Mouse (Mus musculus) liver, adult 2 months (tissue): ENCODE measurements around the gene Bcar3. TPM values are rescaled to one million over a fixed set of nuclear protein-coding genes. Genes with fewer than 3 reads are reported as not detected.
"Not testable (repeated sequence)": the region's sequence is repeated elsewhere in the genome, so short reads cannot be mapped to it uniquely, and the experiment has no call there.

Source experiments
- DNase-seq: peaks from one replicate; pipeline ENCODE4 v3.0.0-alpha.2; 2011; ENCODE audit warnings: low read depth, low spot score; ENCODE audit errors: extremely low read depth
- H3K27ac ChIP-seq: fragments of 200-500 bp; replicated peaks from 2 replicates; pipeline ENCODE4 v1.5.1; 2012; ENCODE audit warnings: low read depth, mild to moderate bottlenecking, control low read depth, inconsistent platforms, low read length; ENCODE audit not compliant: insufficient read depth
- H3K27me3 ChIP-seq: fragments of 200-500 bp; 2 replicates; pipeline ENCODE4 v1.6.1; 2012; ENCODE audit warnings: mild to moderate bottlenecking, moderate library complexity, low read length, inconsistent platforms; ENCODE audit not compliant: control insufficient read depth, insufficient read depth
- H3K36me3 ChIP-seq: fragments of 200-500 bp; 2 replicates; pipeline ENCODE4 v1.6.1; 2012; ENCODE audit warnings: low read length, inconsistent platforms; ENCODE audit not compliant: control insufficient read depth, insufficient read depth
- H3K4me1 ChIP-seq: fragments of 200-500 bp; 2 replicates; pipeline ENCODE4 v1.6.1; 2011; ENCODE audit warnings: low read length; ENCODE audit not compliant: control insufficient read depth, insufficient read depth
- H3K4me3 ChIP-seq: fragments of 200-500 bp; 2 replicates; pipeline ENCODE4 v1.5.1; 2011; ENCODE audit warnings: low read depth, mild to moderate bottlenecking, control low read depth, low read length, moderate library complexity; ENCODE audit not compliant: insufficient read depth
- H3K79me2 ChIP-seq: fragments of 200-500 bp; 2 replicates; pipeline ENCODE4 v1.6.1; 2012; ENCODE audit warnings: inconsistent platforms, mild to moderate bottlenecking, low read length, moderate library complexity; ENCODE audit not compliant: control insufficient read depth, insufficient read depth
- H3K9ac ChIP-seq: fragments of 200-500 bp; 2 replicates; pipeline ENCODE4 v1.6.1; 2012; ENCODE audit warnings: low read depth, mild to moderate bottlenecking, control low read depth, inconsistent platforms, low read length
- CTCF ChIP-seq: fragments of 200-500 bp; IDR thresholded peaks from 2 replicates; pipeline ENCODE4 v1.5.1; 2011; ENCODE audit warnings: low read depth, low read length, control low read depth
- POLR2A ChIP-seq: fragments of 200-500 bp; IDR thresholded peaks from 2 replicates; pipeline ENCODE4 v1.6.1; 2011; ENCODE audit warnings: low read length, control low read depth; ENCODE audit not compliant: insufficient read depth; ENCODE audit errors: extremely low read depth
- WGBS: fragments of 180-500 bp; shearing (Covaris S2); methylation state at CpG from one replicate; pipeline ENCODE4 v1.1.7; 2018; 5-methylcytosine and 5-hydroxymethylcytosine counted together
- polyA plus RNA-seq: library from polyadenylated mRNA; depleted of rRNA; stranded (reverse); fragments of >200 nt; gene quantifications from 2 replicates; pipeline ENCODE4 v1.2.3, GENCODE M21; 2012
- total RNA-seq: library from RNA; depleted of rRNA; stranded (reverse); fragments of >200 nt; gene quantifications from 2 replicates; pipeline ENCODE4 v1.2.3, GENCODE M21; 2014

The Bcar3 gene
- total and polyA plus RNA-seq, 2 experiments: 44.4 to 45.5 TPM

DNA sequence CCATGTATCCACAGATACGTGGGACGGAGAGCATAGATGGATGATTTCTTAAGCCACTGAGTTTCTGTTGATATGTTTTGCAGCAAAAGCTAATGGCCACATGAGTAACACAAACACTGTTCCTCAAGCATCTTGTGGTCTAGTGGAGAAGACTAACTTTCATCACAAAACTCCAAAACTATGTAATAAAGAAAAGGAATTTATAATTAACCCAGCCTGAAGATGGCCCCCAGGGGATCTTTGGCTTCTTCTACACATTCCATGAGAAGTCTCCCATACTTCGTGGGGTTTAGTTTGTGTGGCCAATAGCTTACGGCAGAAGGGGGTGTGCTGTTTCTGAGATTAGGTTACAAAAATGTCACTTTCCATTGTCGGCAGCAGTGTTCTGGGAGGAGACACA, 92.5 kb downstream of the Bcar3 start:
- TF ChIP-seq CTCF (no peak), POLR2A (no peak)
- H3K4me3 ChIP-seq: no peak overlapping the region
- no peaks in the 10 kb centered on the region for H3K36me3 ChIP-seq
- H3K27me3 ChIP-seq: no peaks in the 10 kb centered on the region
- H3K27ac ChIP-seq: no peak overlapping the region
- H3K9ac ChIP-seq: no peak overlapping the region
- DNase-seq: no peak
- no peaks in the 10 kb centered on the region for H3K4me1 ChIP-seq
- WGBS: 94% methylated on average over 5 of the region's 5 CpGs
- H3K79me2 ChIP-seq: no peaks in the 10 kb centered on the region

- no peak overlapping the region for H3K9ac ChIP-seq
- WGBS: 80% methylated on average over 3 of the region's 3 CpGs
- H3K27ac ChIP-seq: no peak overlapping the region
- no peak for DNase-seq
- H3K4me1 ChIP-seq: no peaks in the 10 kb centered on the region
- no peaks in the 10 kb centered on the region for H3K79me2 ChIP-seq
- TF ChIP-seq POLR2A: no peak
- no peak for TF ChIP-seq CTCF
- H3K4me3 ChIP-seq: no peak overlapping the region
- H3K27me3 ChIP-seq: no peaks in the 10 kb centered on the region
- H3K36me3 ChIP-seq: no peaks in the 10 kb centered on the region
Observed at GRCm38 (mm10) chr3:122387771-122388170, 93.8 kb downstream of the Bcar3 start.

DNA sequence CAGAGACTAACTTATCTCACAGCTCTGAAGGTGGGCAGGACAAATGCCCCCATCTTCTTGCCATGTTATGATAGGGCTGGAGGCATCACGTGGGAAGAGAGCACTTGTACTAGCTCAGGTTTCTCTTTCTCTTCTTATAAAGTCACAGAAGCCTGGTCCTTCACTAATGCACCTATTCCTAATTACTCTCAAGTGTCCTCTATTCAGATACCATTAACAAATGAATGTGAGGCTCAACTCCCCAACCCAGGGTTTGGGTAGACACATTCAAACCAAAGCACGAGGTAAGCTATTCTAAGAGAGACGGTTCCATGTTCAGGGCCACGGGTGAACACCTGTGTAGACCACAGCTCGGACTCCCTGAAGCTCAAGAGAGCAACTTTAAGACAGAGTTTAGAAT, 96.0 kb downstream of the Bcar3 start:
- H3K9ac ChIP-seq: no peak overlapping the region
- no peak overlapping the region for H3K27ac ChIP-seq
- no peaks in the 10 kb centered on the region for H3K36me3 ChIP-seq
- no peak for DNase-seq
- H3K4me3 ChIP-seq: no peak overlapping the region
- no peaks in the 10 kb centered on the region for H3K79me2 ChIP-seq
- WGBS: 89% methylated on average over 5 of the region's 5 CpGs
- H3K27me3 ChIP-seq: no peaks in the 10 kb centered on the region
- no peaks in the 10 kb centered on the region for H3K4me1 ChIP-seq
- TF ChIP-seq CTCF (no peak), POLR2A (no peak)

DNA sequence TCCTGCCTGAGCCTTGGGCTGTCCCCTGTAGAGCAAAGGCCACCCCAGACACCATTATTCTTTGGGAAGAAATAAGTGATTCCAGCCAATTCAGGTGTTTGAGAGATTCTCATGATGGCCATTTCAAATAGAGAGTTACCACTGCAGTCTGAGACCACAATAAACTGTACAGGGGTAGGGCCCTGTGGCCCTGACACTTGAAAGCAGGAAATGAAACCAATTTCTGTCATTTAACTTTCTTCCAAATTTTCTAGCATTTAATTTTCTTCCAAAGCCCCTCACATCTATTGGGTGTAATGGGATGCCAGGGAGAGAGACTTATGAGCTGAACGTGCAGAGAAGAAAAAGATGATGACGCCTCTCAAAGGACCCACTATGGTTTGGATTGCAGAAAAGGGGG, 97.2 kb downstream of the Bcar3 start:
- no peaks in the 10 kb centered on the region for H3K4me1 ChIP-seq
- DNase-seq: no peak
- no peak for TF ChIP-seq CTCF
- no peak for TF ChIP-seq POLR2A
- no peaks in the 10 kb centered on the region for H3K79me2 ChIP-seq
- no peak overlapping the region for H3K9ac ChIP-seq
- no peaks in the 10 kb centered on the region for H3K36me3 ChIP-seq
- H3K4me3 ChIP-seq: no peak overlapping the region
- 98% methylated on average over 2 of the region's 2 CpGs for WGBS
- no peaks in the 10 kb centered on the region for H3K27me3 ChIP-seq
- H3K27ac ChIP-seq: no peak overlapping the region

DNA sequence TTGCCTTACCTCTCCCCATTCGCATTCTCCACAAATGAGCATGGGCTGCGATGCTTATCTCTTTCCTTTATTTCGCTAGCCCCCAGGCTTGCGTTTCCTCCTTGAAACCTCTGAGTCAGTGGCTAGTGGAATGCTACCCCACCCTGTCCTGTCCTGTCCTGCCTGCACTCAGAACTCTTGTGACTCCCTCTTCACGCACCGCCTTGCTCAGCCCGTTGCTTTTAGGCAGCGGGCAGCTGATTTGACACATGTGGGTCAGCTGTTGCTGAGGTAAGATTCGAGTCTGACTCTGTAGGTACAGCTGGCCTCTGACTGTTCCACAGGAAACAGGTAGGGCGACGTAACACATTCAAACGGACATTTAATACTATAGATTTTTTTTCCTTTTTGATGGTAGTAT, 97.9 kb downstream of the Bcar3 start:
- H3K27ac ChIP-seq: no peak overlapping the region
- H3K79me2 ChIP-seq: no peaks in the 10 kb centered on the region
- 64% methylated on average over 12 of the region's 12 CpGs for WGBS
- H3K9ac ChIP-seq: no peak overlapping the region
- H3K36me3 ChIP-seq: no peaks in the 10 kb centered on the region
- TF ChIP-seq CTCF: no peak
- TF ChIP-seq POLR2A: no peak
- H3K4me3 ChIP-seq: no peak overlapping the region
- DNase-seq: no peak
- no peaks in the 10 kb centered on the region for H3K4me1 ChIP-seq
- H3K27me3 ChIP-seq: no peaks in the 10 kb centered on the region

GRCm38 (mm10) chr3:122393411-122393810, 99.5 kb downstream of the Bcar3 start:
- not testable (repeated sequence) for H3K4me3 ChIP-seq, H3K27me3 ChIP-seq, H3K4me1 ChIP-seq, H3K27ac ChIP-seq, H3K9ac ChIP-seq, H3K79me2 ChIP-seq, DNase-seq, H3K36me3 ChIP-seq
- 65% methylated on average over 4 of the region's 4 CpGs for WGBS
